In the genomic region with DNA sequence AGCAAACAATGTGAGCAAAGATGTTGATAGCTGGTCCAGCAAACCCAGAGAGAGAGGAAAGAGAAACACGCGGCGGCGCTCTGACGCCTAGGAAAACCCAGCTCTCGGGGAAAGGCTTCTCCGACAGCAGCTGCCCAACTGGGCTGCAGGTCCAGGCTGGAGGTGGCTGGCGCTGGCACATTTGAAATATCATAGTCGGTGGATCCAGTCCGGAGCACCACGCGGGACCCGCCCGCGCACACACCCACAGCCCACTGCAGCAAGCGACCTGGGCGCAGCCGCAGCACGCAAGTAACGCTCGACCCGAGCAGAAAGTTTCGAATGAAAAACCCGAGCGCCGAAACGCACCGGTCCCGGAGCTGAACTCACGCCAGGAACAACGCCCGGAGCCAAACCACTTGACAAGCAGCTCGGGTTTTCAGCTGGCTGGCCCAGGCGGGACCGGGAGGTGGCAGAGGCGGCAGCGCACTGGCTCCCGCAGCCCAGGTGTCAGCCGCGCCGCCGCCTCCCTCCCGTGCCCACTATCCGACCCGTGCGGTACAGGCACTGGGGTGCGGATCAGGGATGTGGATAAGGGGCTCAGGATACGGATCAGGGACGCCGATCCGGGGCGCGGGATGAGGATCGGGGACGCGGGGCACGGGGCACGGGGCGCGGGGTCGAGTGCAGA, we compare ENCODE assay signal across 8 mouse cellular contexts. TPM values are rescaled to one million over a fixed set of nuclear protein-coding genes. Genes with fewer than 3 reads are reported as not detected.
A peak's percentile ranks its signal among the peaks of the same experiment; 100 is the strongest.
DNase-seq lines count a peak whose midpoint lies in the region; ATAC-seq and TF ChIP-seq lines count a peak whose summit lies in the region.

No protein-coding gene starts in this region.

- H3K9me3 ChIP-seq in intestine, embryonic 14.5 days (ENCODE audit: control insufficient read depth, low read length) = no peaks in the 10 kb centered on the region
- no peaks in the 10 kb centered on the region for H3K9me3 ChIP-seq in midbrain, embryonic 11.5 days (ENCODE audit: control insufficient read depth, low read length)

- intact Hi-C loops in gastrocnemius, postnatal 14 days (cut with DNase I; ENCODE audit: low total_unique reads) = no loop called here
- intact Hi-C loops in left cerebral cortex, postnatal 4 days (cut with DNase I) = no loop called here

- H3K9ac ChIP-seq in intestine, embryonic 14.5 days (ENCODE audit: low read length) = peak overlapping the region; percentile 70
- H3K9ac ChIP-seq in midbrain, embryonic 11.5 days (ENCODE audit: low read length) = peak overlapping the region; percentile 85

- no peak for TF ChIP-seq POLR2A in cortical plate, adult 2 months (IDR thresholded peaks at IDR 0.05; ENCODE audit: extremely low read depth, insufficient read depth, low read length)

- H3K4me3 ChIP-seq in cortical plate, adult 2 months (ENCODE audit: insufficient read depth, low read length) = peak overlapping the region; percentile 79
- H3K4me3 ChIP-seq in intestine, embryonic 14.5 days (ENCODE audit: low read depth, low read length) = peak overlapping the region; percentile 85
- peak overlapping the region; percentile 92 for H3K4me3 ChIP-seq in midbrain, embryonic 11.5 days (ENCODE audit: low read depth, low read length)

- under 1% methylated on average over 51 of the region's 61 CpGs for WGBS in intestine, embryonic 14.5 days
- under 1% methylated on average over 50 of the region's 61 CpGs for whole genome bisulfite sequencing in midbrain, embryonic 11.5 days

- peak; percentile 65 for ATAC-seq in intestine, embryonic 14.5 days (replicated peaks; ENCODE audit: low FRiP score, low TSS enrichment, low read depth)
- peak; percentile 70 for ATAC-seq in midbrain, embryonic 11.5 days (ENCODE audit: low FRiP score)
- ATAC-seq in erythroid progenitor cell, adult 5-6 weeks (replicated peaks; ENCODE audit: low FRiP score, poor library complexity, severe bottlenecking) = no peak

- no peaks in the 10 kb centered on the region for H3K4me1 ChIP-seq in cortical plate, adult 2 months (ENCODE audit: control insufficient read depth, insufficient read depth, low read length)
- peaks cover 3% of the 10 kb centered on the region; the same call in 1 of the 2 replicates for H3K4me1 ChIP-seq in intestine, embryonic 14.5 days (replicated peaks; ENCODE audit: control insufficient read depth, insufficient read depth, low read length)
- peaks cover 2% of the 10 kb centered on the region; the same call in 1 of the 2 replicates for H3K4me1 ChIP-seq in midbrain, embryonic 11.5 days (ENCODE audit: control insufficient read depth, insufficient read depth, low read length)

- no peaks in the 10 kb centered on the region for H3K27me3 ChIP-seq in intestine, embryonic 14.5 days (replicated peaks; ENCODE audit: control insufficient read depth, insufficient read depth, low read length)
- H3K27me3 ChIP-seq in midbrain, embryonic 11.5 days (ENCODE audit: control insufficient read depth, insufficient read depth, low read length) = no peaks in the 10 kb centered on the region; the same call in 1 of the 2 replicates

- TF ChIP-seq CTCF in cortical plate, adult 2 months (IDR thresholded peaks at IDR 0.05; ENCODE audit: extremely low read depth, insufficient read depth, low read length) = peak; percentile 23; the same call in 1 of the 2 replicates

- H3K36me3 ChIP-seq in intestine, embryonic 14.5 days (ENCODE audit: control insufficient read depth, insufficient read depth, low read length) = no peaks in the 10 kb centered on the region
- H3K36me3 ChIP-seq in midbrain, embryonic 11.5 days (ENCODE audit: control insufficient read depth, insufficient read depth, low read length) = no peaks in the 10 kb centered on the region

- DNase-seq in adipocyte (ENCODE audit: low spot score) = peak; percentile 79
- peak; percentile 68 for DNase-seq in gastrocnemius, postnatal 14 days
- peak; percentile 86 for DNase-seq in intestine, embryonic 14.5 days (ENCODE audit: low spot score)
- DNase-seq in left cerebral cortex, postnatal 4 days = peak; percentile 72
- peak; percentile 95 for DNase-seq in midbrain, embryonic 11.5 days (ENCODE audit: low spot score, missing footprints)
- peak; percentile 46 for DNase-seq in skeletal muscle tissue, adult 2 months (ENCODE audit: low read depth, low spot score)

- H3K27ac ChIP-seq in cortical plate, adult 2 months (ENCODE audit: insufficient read depth, low read length) = no peak overlapping the region
- peak overlapping the region; percentile 51; the same call in 1 of the 2 replicates for H3K27ac ChIP-seq in intestine, embryonic 14.5 days (ENCODE audit: low read depth)
- peak overlapping the region; percentile 78; the same call in 1 of the 2 replicates for H3K27ac ChIP-seq in midbrain, embryonic 11.5 days (ENCODE audit: low read depth, low read length)

- peak overlapping the region; percentile 86 for H3K4me2 ChIP-seq in intestine, embryonic 14.5 days (ENCODE audit: low read length)
- peak overlapping the region; percentile 92 for H3K4me2 ChIP-seq in midbrain, embryonic 11.5 days

RNA-seq across cellular contexts. Expression of a gene that starts 9.5 kb away (rescaled TPM):
- polyA plus RNA-seq in cortical plate, adult 2 months (2012; rRNA removed) = 91.5 and 92.6 TPM in 2 replicates
- 10 to 100 TPM; 23.8 to 31.2 TPM for total RNA-seq in gastrocnemius, postnatal 14 days (2021)
- 47.1 and 54.5 TPM in 2 replicates for polyA plus RNA-seq in intestine, embryonic 14.5 days (2014; fragmentation: Nextera tagmentation; extraction: Ambion mirVana)
- total RNA-seq in left cerebral cortex, postnatal 4 days (2021) = 100 to 1,000 TPM; 141 to 143 TPM
- polyA plus RNA-seq in midbrain, embryonic 11.5 days (2014; fragmentation: Nextera tagmentation; extraction: Ambion mirVana) = 59.5 and 62.1 TPM in 2 replicates
- total RNA-seq in erythroid progenitor cell, adult 5-6 weeks (2015; ENCODE audit: low replicate concordance) = 8.6 and 12.6 TPM in 2 replicates
- 10.1 and 12.8 TPM in 2 replicates for total RNA-seq in erythroid progenitor cell, adult 5-6 weeks (2017; ENCODE audit: low replicate concordance)

Comparison
In these comparisons a context has a peak if more than half of its experiments do, and no peak if none do; other contexts are left out.
1. RNA of a gene that starts 9.5 kb away (total RNA-seq): 141 to 143 TPM in left cerebral cortex, postnatal 4 days; 23.8 to 31.2 TPM in gastrocnemius, postnatal 14 days and 8.6 to 12.8 TPM in erythroid progenitor cell, adult 5-6 weeks; every median in the first group is over 4 times any median in the second.
2. Peak in every context shown above with its lines, with median percentiles within 50 percentile points of each other: DNase-seq and H3K4me3 ChIP-seq.